Mouse (Mus musculus) bone marrow, adult 2 months (tissue): ENCODE measurements around the gene Nle1.

Experiments
- CTCF ChIP-seq: fragments of 200-500 bp; IDR thresholded peaks from 2 replicates; pipeline ENCODE4 v1.5.1; 2011; ENCODE audit warnings: low read length, control low read depth; ENCODE audit not compliant: control insufficient read depth, insufficient read depth
- POLR2A ChIP-seq: fragments of 200-500 bp; IDR thresholded peaks from 2 replicates; pipeline ENCODE4 v1.6.1; 2011; ENCODE audit warnings: low read depth, mild to moderate bottlenecking, control low read depth, low read length, borderline replicate concordance; ENCODE audit not compliant: control insufficient read depth

- TF ChIP-seq CTCF (0 out of 2 replicates have a peak, but pooled peaks have one; percentile 16), POLR2A (no peak)
Observed at GRCm38 (mm10) chr11:82886559-82886958, 21.7 kb downstream of the Nle1 start.
